Mouse (Mus musculus) B cell, adult 2 months (primary cell): ENCODE data around the gene Ier5.

Source experiments
- DNase-seq, 2 experiments: peaks; one replicate each; pipeline ENCODE4 v3.0.0; 2022

Ier5 gene

GRCm38 (mm10) chr1:155075856-155076255, 23.6 kb downstream of the Ier5 start:
- DNase-seq = no peak

GRCm38 (mm10) chr1:155074856-155075255, 24.6 kb downstream of the Ier5 start:
- no peak for DNase-seq

GRCm38 (mm10) chr1:155073905-155074304, 25.5 kb downstream of the Ier5 start:
- no peak for DNase-seq

GRCm38 (mm10) chr1:155073133-155073532, 26.3 kb downstream of the Ier5 start:
- no peak for DNase-seq

- DNase-seq = no peak
These were observed 28.1 kb downstream of the Ier5 start for GRCm38 (mm10) chr1:155071287-155071876.

GRCm38 (mm10) chr1:155070561-155071286, 28.7 kb downstream of the Ier5 start:
- peak; percentile 55 to 58 for DNase-seq

GRCm38 (mm10) chr1:155069696-155070095, 29.7 kb downstream of the Ier5 start:
- no peak for DNase-seq

- DNase-seq = no peak
These were observed 33.2 kb downstream of the Ier5 start for GRCm38 (mm10) chr1:155066196-155066595.

- DNase-seq = no peak
These were observed 34.3 kb downstream of the Ier5 start for GRCm38 (mm10) chr1:155065068-155065701.

GRCm38 (mm10) chr1:155064649-155065048, 34.8 kb downstream of the Ier5 start:
- DNase-seq = no peak

GRCm38 (mm10) chr1:155064111-155064510, 35.3 kb downstream of the Ier5 start:
- no peak for DNase-seq

GRCm38 (mm10) chr1:155062963-155063362, 36.5 kb downstream of the Ier5 start:
- no peak for DNase-seq

GRCm38 (mm10) chr1:155062057-155062456, 37.4 kb downstream of the Ier5 start:
- DNase-seq = peak; percentile 58 to 68

- DNase-seq = no peak
These were observed 38.3 kb downstream of the Ier5 start for GRCm38 (mm10) chr1:155060832-155061801.

GRCm38 (mm10) chr1:155060261-155060660, 39.2 kb downstream of the Ier5 start:
- no peak for DNase-seq

GRCm38 (mm10) chr1:155059505-155059904, 39.9 kb downstream of the Ier5 start:
- DNase-seq = peak; percentile 91 to 94

- no peak for DNase-seq
These were observed 41.1 kb downstream of the Ier5 start for GRCm38 (mm10) chr1:155058099-155059012.

GRCm38 (mm10) chr1:155056166-155056565, 43.3 kb downstream of the Ier5 start:
- no peak for DNase-seq

GRCm38 (mm10) chr1:155055041-155055440, 44.4 kb downstream of the Ier5 start:
- DNase-seq = peak; percentile 52 to 64

- peak; percentile 55 to 56 for DNase-seq
These were observed 45.0 kb downstream of the Ier5 start for GRCm38 (mm10) chr1:155054366-155054965.

GRCm38 (mm10) chr1:155053296-155053695, 46.1 kb downstream of the Ier5 start:
- DNase-seq = no peak
